Mouse (Mus musculus) small intestine, adult 2 months (tissue): ENCODE data around the gene Chmp4b.

Experiments used
- CTCF ChIP-seq: fragments of 200-500 bp; IDR thresholded peaks from 2 replicates; pipeline ENCODE4 v1.5.1; 2012; ENCODE audit warnings: low read depth, mild to moderate bottlenecking, control low read depth, inconsistent platforms, low read length, moderate library complexity, mixed read lengths; ENCODE audit not compliant: insufficient replicate concordance, insufficient read length; ENCODE audit errors: extremely low read depth
- POLR2A ChIP-seq: fragments of 200-500 bp; IDR thresholded peaks from 2 replicates; pipeline ENCODE4 v1.6.1; 2012; ENCODE audit warnings: low read depth, mild to moderate bottlenecking, control low read depth, inconsistent platforms, low read length, moderate library complexity

DNA sequence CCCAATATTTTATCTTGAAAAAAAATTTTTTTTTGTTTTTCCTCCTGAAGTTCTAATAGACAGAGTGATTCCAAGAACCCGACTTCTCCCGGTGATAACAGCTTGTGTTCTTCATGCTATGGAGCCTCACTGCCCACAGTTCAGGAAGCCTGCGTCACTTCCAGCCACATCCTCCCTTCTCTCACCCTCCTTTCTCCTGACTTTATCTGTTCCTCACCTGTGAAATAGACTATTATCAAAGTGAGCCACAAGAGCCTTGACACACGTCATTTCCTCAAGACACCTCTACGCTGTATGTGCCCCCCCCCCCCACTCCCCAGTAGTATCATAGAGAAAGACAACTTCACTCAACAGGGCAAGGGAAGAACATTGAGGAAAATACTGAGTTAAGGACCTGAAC is 35.8 kb upstream of the Chmp4b start:
- TF ChIP-seq POLR2A (no peak), CTCF (no peak)
